Mouse (Mus musculus): ENCODE measurements around the gene Fn3krp. TPM values are rescaled to one million over a fixed set of nuclear protein-coding genes. Genes with fewer than 3 reads are reported as not detected.

Gene Fn3krp
- polyA plus RNA-seq, 1 experiment, result 33.7 TPM

GRCm38 (mm10) chr11:121441653-121442052 lies 20.5 kb downstream of the Fn3krp start:
- DNase-seq (ENCODE audit: extremely low spot score in 1 of 2, low spot score in 1 of 2), result no peak

GRCm38 (mm10) chr11:121442076-121442475 lies 20.9 kb downstream of the Fn3krp start:
- no peak for DNase-seq (ENCODE audit: extremely low spot score in 1 of 2, low spot score in 1 of 2)

GRCm38 (mm10) chr11:121451216-121451726 lies 30.1 kb downstream of the Fn3krp start:
- DNase-seq (ENCODE audit: extremely low spot score in 1 of 2, low spot score in 1 of 2), result no peak

- peak; percentile 94 to 99 for DNase-seq (ENCODE audit: extremely low spot score in 1 of 2, low spot score in 1 of 2)
Observed at GRCm38 (mm10) chr11:121451753-121452635, 30.8 kb downstream of the Fn3krp start, which contains the start of gene Tbcd. Gene Tbcd, plus strand, starts transcription at chr11:121451949.

- DNase-seq (ENCODE audit: extremely low spot score in 1 of 2, low spot score in 1 of 2), result no peak
Observed at GRCm38 (mm10) chr11:121457874-121458273, 36.7 kb downstream of the Fn3krp start.

- DNase-seq (ENCODE audit: extremely low spot score in 1 of 2, low spot score in 1 of 2), result no peak
Observed at GRCm38 (mm10) chr11:121467408-121467807, 46.2 kb downstream of the Fn3krp start.

GRCm38 (mm10) chr11:121474831-121475230 lies 53.6 kb downstream of the Fn3krp start:
- DNase-seq (ENCODE audit: extremely low spot score in 1 of 2, low spot score in 1 of 2), result no peak

- DNase-seq (ENCODE audit: extremely low spot score in 1 of 2, low spot score in 1 of 2), result peak; percentile 17 to 83
Observed at GRCm38 (mm10) chr11:121475699-121476415, 54.7 kb downstream of the Fn3krp start.

- no peak for DNase-seq (ENCODE audit: extremely low spot score in 1 of 2, low spot score in 1 of 2)
Observed at GRCm38 (mm10) chr11:121479476-121480203, 58.4 kb downstream of the Fn3krp start.

Other genes starting within 250 kb of the Fn3krp start
- 67.3 and 70.2 TPM in 2 replicates for gene Hexdc, start 217.0 kb upstream of the Fn3krp start, polyA plus RNA-seq (2012; rRNA removed)
- gene Ogfod3, start 216.7 kb upstream of the Fn3krp start, polyA plus RNA-seq (2012; rRNA removed), result 7.6 and 8.9 TPM in 2 replicates
- 23.8 and 26.3 TPM in 2 replicates for gene Cybc1, start 192.1 kb upstream of the Fn3krp start, polyA plus RNA-seq (2012; rRNA removed)
- gene Narf, start 184.1 kb upstream of the Fn3krp start, polyA plus RNA-seq (2012; rRNA removed), result 39.7 and 40.6 TPM in 2 replicates
- 48.3 and 51.0 TPM in 2 replicates for gene Foxk2, start 161.4 kb upstream of the Fn3krp start, polyA plus RNA-seq (2012; rRNA removed)
- gene Wdr45b, start 67.0 kb upstream of the Fn3krp start, polyA plus RNA-seq (2012; rRNA removed), result 72.8 and 74.8 TPM in 2 replicates
- 50.7 and 51.4 TPM in 2 replicates for gene Rab40b, start 33.1 kb upstream of the Fn3krp start, polyA plus RNA-seq (2012; rRNA removed)
- gene Fn3k, start 13.5 kb downstream of the Fn3krp start, polyA plus RNA-seq (2012; rRNA removed), result 42.5 and 44.7 TPM in 2 replicates
- 53.0 and 59.9 TPM in 2 replicates for gene Tbcd, start 30.5 kb downstream of the Fn3krp start, polyA plus RNA-seq (2012; rRNA removed)
- 0.08 and 0.15 TPM in 2 replicates for gene Zfp750, start 97.9 kb downstream of the Fn3krp start, polyA plus RNA-seq (2012; rRNA removed)

All from frontal cortex, adult 2 months (tissue).